Mouse (Mus musculus): ENCODE data around the gene Sae1. TPM values are rescaled to one million over a fixed set of nuclear protein-coding genes. Genes with fewer than 3 reads are reported as not detected.
A peak's percentile ranks its signal among the peaks of the same experiment; 100 is the strongest.

Sae1 gene
- polyA plus RNA-seq, 1 experiment from 2014 or later, result 144 TPM

- peak overlapping the region; percentile 65 for H3K27ac ChIP-seq
- H3K4me2 ChIP-seq, result no peak overlapping the region
- H3K9me3 ChIP-seq (replicated peaks), result no peaks in the 10 kb centered on the region
- no peak overlapping the region for H3K4me3 ChIP-seq (replicated peaks)
- H3K9ac ChIP-seq, result 0 out of 2 replicates have a peak overlapping the region, but pooled peaks have one; percentile 18
- WGBS (ENCODE audit: insufficient replicate concordance), result 83% methylated on average over 3 of the region's 3 CpGs
- H3K27me3 ChIP-seq, result no peaks in the 10 kb centered on the region
- peaks cover 80% of the 10 kb centered on the region for H3K36me3 ChIP-seq
- H3K4me1 ChIP-seq (replicated peaks), result peaks cover 61% of the 10 kb centered on the region
- ATAC-seq (ENCODE audit: low read depth) (peak; percentile 32; the same call in 1 of the 2 replicates), DNase-seq (peak; percentile 33)
Observed at GRCm38 (mm10) chr7:16415426-16415825, 27.8 kb upstream of the Sae1 start.

GRCm38 (mm10) chr7:16412930-16413329 lies 25.3 kb upstream of the Sae1 start:
- peak; percentile 3; the same call in 1 of the 2 replicates for ATAC-seq (ENCODE audit: low read depth)
- H3K4me1 ChIP-seq (replicated peaks), result peaks cover 77% of the 10 kb centered on the region

GRCm38 (mm10) chr7:16412220-16412896 lies 24.8 kb upstream of the Sae1 start:
- 60% methylated on average over 8 of the region's 8 CpGs for WGBS (ENCODE audit: insufficient replicate concordance)
- H3K4me3 ChIP-seq (replicated peaks), result no peak overlapping the region
- no peaks in the 10 kb centered on the region for H3K9me3 ChIP-seq (replicated peaks)
- peak overlapping the region; percentile 22; the same call in 1 of the 2 replicates for H3K4me2 ChIP-seq
- H3K27ac ChIP-seq, result peak overlapping the region; percentile 89
- H3K4me1 ChIP-seq (replicated peaks), result peaks cover 82% of the 10 kb centered on the region
- H3K27me3 ChIP-seq, result no peaks in the 10 kb centered on the region
- DNase-seq, result no peak
- peaks cover 69% of the 10 kb centered on the region for H3K36me3 ChIP-seq
- peak; percentile 88 for ATAC-seq (ENCODE audit: low read depth)
- peak overlapping the region; percentile 62 for H3K9ac ChIP-seq

More at GRCm38 (mm10) chr7:16412930-16413329, 25.3 kb upstream of the Sae1 start:
- 77% methylated on average over 2 of the region's 2 CpGs for WGBS (ENCODE audit: insufficient replicate concordance)
- H3K9me3 ChIP-seq (replicated peaks), result no peaks in the 10 kb centered on the region
- H3K9ac ChIP-seq, result peak overlapping the region; percentile 62
- H3K4me2 ChIP-seq, result 0 out of 2 replicates have a peak overlapping the region, but pooled peaks have one; percentile 22
- H3K27ac ChIP-seq, result peak overlapping the region; percentile 89
- H3K36me3 ChIP-seq, result peaks cover 70% of the 10 kb centered on the region
- no peak for DNase-seq
- no peaks in the 10 kb centered on the region for H3K27me3 ChIP-seq
- no peak overlapping the region for H3K4me3 ChIP-seq (replicated peaks)

- Histone ChIP-seq H3K9me3 (replicated peaks) (no peaks in the 10 kb centered on the region), H3K9ac (peak overlapping the region; percentile 62; the same call in 1 of the 2 replicates), H3K4me3 (replicated peaks) (no peak overlapping the region), H3K27ac (peak overlapping the region; percentile 89), H3K36me3 (peaks cover 56% of the 10 kb centered on the region), H3K4me1 (replicated peaks) (peaks cover 92% of the 10 kb centered on the region), H3K4me2 (peak overlapping the region; percentile 22; the same call in 1 of the 2 replicates), H3K27me3 (no peaks in the 10 kb centered on the region)
- DNase-seq, result no peak
- no peak for ATAC-seq (ENCODE audit: low read depth)
- 84% methylated on average over 5 of the region's 5 CpGs for WGBS (ENCODE audit: insufficient replicate concordance)
Observed at GRCm38 (mm10) chr7:16411100-16411499, 23.5 kb upstream of the Sae1 start.

- no peak for ATAC-seq (ENCODE audit: low read depth)
- Histone ChIP-seq H3K4me3 (replicated peaks) (no peak overlapping the region), H3K4me2 (peak overlapping the region; percentile 23), H3K36me3 (peaks cover 37% of the 10 kb centered on the region), H3K9ac (peak overlapping the region; percentile 83), H3K27me3 (no peaks in the 10 kb centered on the region), H3K4me1 (replicated peaks) (peaks cover 86% of the 10 kb centered on the region), H3K27ac (peak overlapping the region; percentile 100), H3K9me3 (replicated peaks) (no peaks in the 10 kb centered on the region)
- DNase-seq, result no peak
- WGBS (ENCODE audit: insufficient replicate concordance), result 81% methylated on average over 3 of the region's 3 CpGs
Observed at GRCm38 (mm10) chr7:16406978-16407377, 19.4 kb upstream of the Sae1 start.

- Histone ChIP-seq H3K4me3 (replicated peaks) (peak overlapping the region; percentile 56), H3K4me2 (peak overlapping the region; percentile 81), H3K9me3 (replicated peaks) (no peaks in the 10 kb centered on the region), H3K27me3 (no peaks in the 10 kb centered on the region), H3K9ac (peak overlapping the region; percentile 83), H3K36me3 (peaks cover 30% of the 10 kb centered on the region), H3K4me1 (replicated peaks) (peaks cover 73% of the 10 kb centered on the region), H3K27ac (peak overlapping the region; percentile 100)
- WGBS (ENCODE audit: insufficient replicate concordance), result 13% methylated on average over 11 of the region's 11 CpGs
- ATAC-seq (ENCODE audit: low read depth) (peak; percentile 76), DNase-seq (peak; percentile 75)
Observed at GRCm38 (mm10) chr7:16405516-16406351, 18.1 kb upstream of the Sae1 start.

- Histone ChIP-seq H3K27me3 (no peaks in the 10 kb centered on the region), H3K9me3 (replicated peaks) (no peaks in the 10 kb centered on the region), H3K4me1 (replicated peaks) (peaks cover 67% of the 10 kb centered on the region), H3K4me3 (replicated peaks) (peak overlapping the region; percentile 56), H3K4me2 (peak overlapping the region; percentile 81), H3K36me3 (peaks cover 24% of the 10 kb centered on the region; the same call in 1 of the 2 replicates), H3K27ac (peak overlapping the region; percentile 100), H3K9ac (peak overlapping the region; percentile 83)
- DNase-seq, result no peak
- no peak for ATAC-seq (ENCODE audit: low read depth)
- 9% methylated on average over 2 of the region's 2 CpGs for WGBS (ENCODE audit: insufficient replicate concordance)
Observed at GRCm38 (mm10) chr7:16405073-16405455, 17.5 kb upstream of the Sae1 start.

GRCm38 (mm10) chr7:16404315-16405072 lies 16.9 kb upstream of the Sae1 start:
- ATAC-seq (ENCODE audit: low read depth), result no peak
- WGBS (ENCODE audit: insufficient replicate concordance), result 65% methylated on average over 3 of the region's 3 CpGs
- H3K9me3 ChIP-seq (replicated peaks), result no peaks in the 10 kb centered on the region
- no peaks in the 10 kb centered on the region for H3K27me3 ChIP-seq
- H3K4me2 ChIP-seq, result peak overlapping the region; percentile 81
- peaks cover 64% of the 10 kb centered on the region for H3K4me1 ChIP-seq (replicated peaks)
- peaks cover 24% of the 10 kb centered on the region; the same call in 1 of the 2 replicates for H3K36me3 ChIP-seq
- H3K4me3 ChIP-seq (replicated peaks), result peak overlapping the region; percentile 56
- no peak for DNase-seq
- peak overlapping the region; percentile 83 for H3K9ac ChIP-seq
- H3K27ac ChIP-seq, result peak overlapping the region; percentile 100

GRCm38 (mm10) chr7:16402968-16403948 lies 15.7 kb upstream of the Sae1 start:
- ATAC-seq (ENCODE audit: low read depth) (no peak), DNase-seq (peak; percentile 50)
- 20% methylated on average over 21 of the region's 21 CpGs for WGBS (ENCODE audit: insufficient replicate concordance)
- Histone ChIP-seq H3K9me3 (replicated peaks) (no peaks in the 10 kb centered on the region), H3K27me3 (no peaks in the 10 kb centered on the region), H3K9ac (peak overlapping the region; percentile 100), H3K4me3 (replicated peaks) (peak overlapping the region; percentile 92), H3K36me3 (0 out of 2 replicates have a peak, but pooled peaks cover 14% of the 10 kb centered on the region), H3K4me1 (replicated peaks) (peaks cover 62% of the 10 kb centered on the region), H3K27ac (peak overlapping the region; percentile 100), H3K4me2 (peak overlapping the region; percentile 88)

- peak overlapping the region; percentile 92 for H3K4me3 ChIP-seq (replicated peaks)
- 0 out of 2 replicates have a peak, but pooled peaks cover 7% of the 10 kb centered on the region for H3K36me3 ChIP-seq
- peak overlapping the region; percentile 88 for H3K4me2 ChIP-seq
- ATAC-seq (ENCODE audit: low read depth), result no peak
- no peaks in the 10 kb centered on the region for H3K9me3 ChIP-seq (replicated peaks)
- peak overlapping the region; percentile 100 for H3K9ac ChIP-seq
- no peaks in the 10 kb centered on the region for H3K27me3 ChIP-seq
- peak overlapping the region; percentile 100 for H3K27ac ChIP-seq
- DNase-seq, result no peak
- peaks cover 58% of the 10 kb centered on the region for H3K4me1 ChIP-seq (replicated peaks)
- WGBS (ENCODE audit: insufficient replicate concordance), result under 1% methylated on average over 9 of the region's 9 CpGs
Observed at GRCm38 (mm10) chr7:16402449-16402848, 14.8 kb upstream of the Sae1 start.

Measured in liver, embryonic 13.5 days (tissue).